Mouse (Mus musculus) liver, adult (tissue): ENCODE results near the gene AI464131.

Experiments used
- GATA4 ChIP-seq: IDR thresholded peaks from 2 replicates; pipeline ENCODE4 v1.6.1; 2014; ENCODE audit warnings: mild to moderate bottlenecking, low read length; ENCODE audit not compliant: insufficient replicate concordance

Gene AI464131

GRCm38 (mm10) chr4:41495076-41495475 lies 7.8 kb downstream of the AI464131 start:
- TF ChIP-seq GATA4 = no peak

- no peak for TF ChIP-seq GATA4
Measured at GRCm38 (mm10) chr4:41494378-41494777, 8.5 kb downstream of the AI464131 start.

- no peak for TF ChIP-seq GATA4
Measured at GRCm38 (mm10) chr4:41493464-41494116, 9.3 kb downstream of the AI464131 start.

GRCm38 (mm10) chr4:41492951-41493350 lies 9.9 kb downstream of the AI464131 start:
- TF ChIP-seq GATA4 = no peak

- no peak for TF ChIP-seq GATA4
Measured at GRCm38 (mm10) chr4:41481601-41482017, 21.3 kb downstream of the AI464131 start.

- no peak for TF ChIP-seq GATA4
Measured at GRCm38 (mm10) chr4:41480254-41480653, 22.6 kb downstream of the AI464131 start.

GRCm38 (mm10) chr4:41479456-41479804 lies 23.4 kb downstream of the AI464131 start:
- no peak for TF ChIP-seq GATA4

GRCm38 (mm10) chr4:41478751-41479455 lies 24.0 kb downstream of the AI464131 start:
- no peak for TF ChIP-seq GATA4

GRCm38 (mm10) chr4:41477648-41478160 lies 25.2 kb downstream of the AI464131 start:
- no peak for TF ChIP-seq GATA4

- no peak for TF ChIP-seq GATA4
Measured at GRCm38 (mm10) chr4:41471384-41471689, 31.5 kb downstream of the AI464131 start.

- TF ChIP-seq GATA4 = no peak
Measured at GRCm38 (mm10) chr4:41470684-41471383, 32.0 kb downstream of the AI464131 start.

GRCm38 (mm10) chr4:41470051-41470683 lies 32.7 kb downstream of the AI464131 start:
- TF ChIP-seq GATA4 = no peak

- no peak for TF ChIP-seq GATA4
Measured at GRCm38 (mm10) chr4:41469199-41469598, 33.7 kb downstream of the AI464131 start.

GRCm38 (mm10) chr4:41468396-41469080 lies 34.3 kb downstream of the AI464131 start:
- no peak for TF ChIP-seq GATA4

- TF ChIP-seq GATA4 = no peak
Measured at GRCm38 (mm10) chr4:41465287-41465665, 37.6 kb downstream of the AI464131 start.
